Mouse (Mus musculus) thymus, postnatal 10 days (tissue): ENCODE measurements around the gene Osbp.
A peak's percentile ranks its signal among the peaks of the same experiment; 100 is the strongest.
"Not testable (repeated sequence)": the region's sequence is repeated elsewhere in the genome, so short reads cannot be mapped to it uniquely, and the experiment has no call there.

ENCODE experiments used
- DNase-seq, 2 experiments: peaks; one replicate each; pipeline ENCODE4 v3.0.0; 2021; ENCODE audit warnings: low spot score in 2 of 2

The Osbp gene

DNA sequence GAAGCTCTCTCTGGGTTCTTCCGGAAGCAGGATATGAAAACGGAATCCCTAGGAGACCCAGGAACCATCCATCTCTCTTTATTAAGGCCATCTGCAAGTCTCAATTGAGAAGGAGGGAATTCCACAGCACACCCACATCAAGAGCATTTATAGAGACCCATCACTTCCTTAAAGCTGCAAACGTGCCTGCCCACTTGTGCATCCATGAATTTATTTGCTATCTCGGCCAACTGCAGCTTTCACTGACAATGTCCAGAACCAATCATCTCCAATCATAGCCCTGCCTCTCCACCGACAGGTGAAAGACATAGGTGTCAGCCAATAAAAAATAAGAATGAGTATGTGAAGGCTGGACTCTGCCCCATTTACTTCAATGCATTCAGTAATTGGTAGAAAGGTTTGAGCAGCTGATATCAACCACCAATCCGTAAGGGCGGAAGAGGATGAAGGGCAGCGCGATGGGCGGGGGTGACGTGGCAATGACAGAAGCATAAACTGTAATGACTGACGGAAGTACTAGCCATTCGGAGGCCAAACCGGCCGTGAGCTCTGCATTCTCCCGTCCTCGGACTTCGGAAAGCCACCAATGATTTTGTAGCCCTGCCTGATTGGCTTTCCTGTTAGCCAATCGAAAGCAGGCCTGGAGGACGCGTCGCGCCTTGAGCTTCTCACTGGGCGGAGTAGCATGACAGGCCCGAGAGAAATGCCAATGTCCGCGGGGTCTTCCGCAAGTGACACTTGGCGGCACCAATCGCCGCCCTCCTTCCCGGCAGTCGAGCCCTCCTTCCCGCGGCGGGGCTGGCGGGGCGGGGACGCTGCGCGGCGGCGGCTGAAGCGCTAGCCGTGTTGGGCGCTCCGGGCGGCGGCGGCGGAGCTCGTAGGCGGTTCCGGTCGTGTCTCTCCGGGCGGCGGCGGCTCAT lies at the start of gene Osbp:
Osbp (plus strand) TSS at position 919 of the 920 bp plus-strand sequence.
- DNase-seq = peak; percentile 94 to 99

DNA sequence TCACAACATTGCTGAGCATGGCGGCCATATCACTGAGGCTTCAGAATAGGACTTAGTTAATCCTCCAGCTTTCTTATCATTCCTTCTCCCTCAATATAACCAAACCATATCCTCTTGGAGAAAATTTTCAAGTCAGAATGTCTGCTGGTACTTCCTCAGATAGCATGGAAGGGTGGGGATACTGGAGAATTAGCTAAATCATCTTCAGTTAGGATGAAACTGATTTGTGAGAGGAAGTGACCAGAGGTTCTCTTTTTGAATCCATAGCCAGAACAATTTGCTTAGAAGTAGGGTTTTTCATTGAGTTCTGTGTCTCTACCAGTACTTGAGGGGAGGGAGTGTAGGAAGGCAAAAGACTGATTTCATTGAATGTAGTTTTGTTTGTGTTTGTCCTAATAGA lies 43.7 kb upstream of the Osbp start:
- no peak for DNase-seq

DNA sequence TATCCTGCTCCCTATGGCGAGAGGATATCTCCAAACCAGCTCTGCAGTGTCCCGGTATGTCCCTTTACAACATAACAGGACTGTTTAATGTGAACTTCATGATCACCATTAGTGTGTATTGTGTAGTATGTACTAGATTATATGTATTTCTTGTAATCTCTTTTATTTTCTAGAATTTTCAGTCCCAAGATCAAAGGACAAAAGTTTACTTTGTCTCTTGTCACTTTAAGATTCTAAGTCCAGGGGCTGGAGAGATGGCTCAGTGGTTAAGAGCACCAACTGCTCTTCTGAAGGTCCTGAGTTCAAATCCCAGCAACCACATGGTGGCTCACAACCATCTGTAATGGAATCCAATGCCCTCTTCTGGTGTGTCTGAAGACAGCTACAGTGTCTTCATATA lies 43.2 kb upstream of the Osbp start:
- DNase-seq = not testable (repeated sequence)

DNA sequence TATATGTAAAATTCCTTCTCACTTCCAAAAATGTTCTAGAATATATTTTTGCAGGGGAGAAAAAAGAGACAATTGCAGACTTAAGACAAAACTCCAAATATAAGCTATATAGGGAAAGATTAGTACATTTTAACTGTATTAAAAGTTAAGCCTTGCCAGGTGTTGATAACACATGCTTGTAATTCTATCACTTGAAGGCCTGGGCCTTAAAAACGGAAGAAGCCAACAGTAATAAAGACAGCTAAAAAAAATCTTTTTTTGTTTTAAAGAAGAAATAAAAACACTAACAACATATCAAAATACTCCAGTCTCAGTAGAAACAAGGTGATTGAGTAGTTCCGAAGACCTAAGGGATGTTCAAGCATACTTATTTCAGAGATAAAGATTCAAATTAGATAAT lies 39.4 kb upstream of the Osbp start:
- DNase-seq = no peak

DNA sequence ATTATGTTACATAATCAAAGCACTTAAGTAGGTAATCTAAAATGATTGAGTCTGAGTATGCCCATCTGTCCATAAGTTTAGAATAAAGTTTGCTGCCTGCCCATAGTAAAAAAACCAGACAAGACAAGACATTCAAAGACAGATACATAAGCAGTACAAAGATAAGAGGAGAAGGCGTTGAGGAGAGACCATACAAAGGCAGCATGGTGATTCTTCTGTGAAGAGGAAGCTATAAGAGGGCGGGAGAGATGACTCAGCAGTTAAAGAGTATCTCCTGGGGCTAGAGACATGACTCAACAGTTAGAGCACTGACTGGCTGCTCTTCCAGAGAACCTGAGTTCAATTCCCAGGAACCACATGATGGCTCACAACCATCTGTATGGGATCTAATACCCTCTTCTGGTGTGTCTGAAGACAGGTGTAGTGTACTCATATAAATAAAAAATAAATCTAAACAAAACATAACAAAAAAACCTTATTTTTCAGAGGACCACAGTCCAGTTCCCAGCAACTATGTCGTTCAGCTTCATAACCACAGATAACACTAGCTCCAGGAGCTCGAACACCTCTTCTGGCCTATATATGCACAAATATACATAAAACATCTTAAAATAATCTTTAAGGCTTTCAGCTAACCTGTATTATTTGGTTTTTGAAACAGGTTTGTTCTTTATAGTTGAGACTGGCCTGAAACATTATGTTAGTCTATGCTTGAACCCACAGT lies 37.6 kb upstream of the Osbp start:
- no peak for DNase-seq

DNA sequence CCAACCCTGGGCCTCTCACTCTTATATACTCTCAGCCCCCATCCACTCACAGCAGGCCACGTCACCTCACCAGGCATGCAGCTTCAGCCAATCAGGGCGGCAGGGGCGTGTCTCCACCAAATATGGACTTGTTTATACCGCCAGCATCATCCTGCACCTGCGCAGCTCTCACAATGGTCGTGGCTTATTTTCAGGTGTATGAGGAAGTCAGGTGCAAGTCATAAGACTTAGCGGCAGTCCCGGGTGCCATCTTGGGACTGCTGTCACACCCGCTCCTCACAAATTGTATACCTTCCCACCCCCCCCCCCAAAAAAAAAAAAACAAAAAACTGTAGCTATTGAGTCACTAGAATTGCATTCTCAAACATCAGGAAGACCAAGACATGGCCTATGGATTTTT lies 19.3 kb upstream of the Osbp start:
- DNase-seq = not testable (repeated sequence)

DNA sequence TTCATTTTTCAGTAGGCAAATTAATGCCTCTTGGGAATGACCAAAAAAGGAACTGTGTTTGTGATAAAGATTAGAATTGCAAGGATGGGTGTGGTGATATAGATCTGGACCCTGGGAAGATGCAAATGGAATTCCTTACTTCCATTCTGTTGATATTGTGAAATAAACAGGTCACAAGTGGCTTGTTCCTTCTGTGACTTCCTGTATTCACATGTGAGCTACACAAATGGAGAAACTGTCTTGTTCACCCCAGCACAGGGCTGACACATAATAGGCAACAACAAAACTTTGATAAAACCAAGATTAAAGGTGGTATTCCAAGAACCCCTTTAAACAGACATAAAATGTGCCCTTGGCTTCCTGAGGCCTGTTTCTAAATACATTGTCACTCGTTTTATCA lies 15.9 kb upstream of the Osbp start:
- no peak for DNase-seq

DNA sequence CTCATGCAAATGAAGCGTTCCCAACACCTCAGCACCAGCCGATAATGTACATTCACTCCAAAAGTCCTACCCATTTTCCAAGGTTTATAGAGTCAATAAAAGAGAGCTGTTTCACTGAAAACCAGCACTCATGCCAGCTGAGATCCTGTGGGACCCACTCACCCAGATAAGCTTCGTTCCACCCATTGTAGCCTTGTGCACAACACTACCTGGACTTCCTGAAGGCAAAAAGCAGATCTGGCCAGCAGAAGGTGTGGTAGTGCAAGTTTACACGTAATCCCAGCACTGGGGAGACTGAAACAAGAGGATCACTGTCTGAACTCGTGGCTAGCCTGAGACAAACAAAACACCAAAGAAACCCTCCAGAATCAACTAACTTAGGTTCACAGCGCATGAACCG lies 15.0 kb upstream of the Osbp start:
- DNase-seq = no peak

DNA sequence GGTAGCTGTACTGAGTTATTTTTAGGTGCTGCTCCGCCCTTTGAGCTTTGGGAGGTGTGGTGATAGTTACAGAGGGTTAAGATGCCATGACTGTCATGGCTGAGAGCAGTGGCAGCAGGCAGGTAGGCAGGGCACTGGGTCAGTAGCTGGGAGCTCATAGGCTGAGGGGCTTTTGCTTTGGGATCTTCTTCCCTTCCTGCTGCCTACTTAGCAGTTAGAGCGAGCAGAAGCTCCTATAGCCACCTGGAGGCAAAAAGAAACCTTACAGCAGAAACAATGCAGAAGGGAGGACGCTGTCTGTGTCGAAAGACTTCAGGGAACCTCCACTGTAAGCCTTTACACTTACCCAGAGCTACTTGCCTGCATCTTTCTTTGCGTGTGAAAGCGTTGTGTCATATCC lies 11.5 kb upstream of the Osbp start:
- no peak for DNase-seq

DNA sequence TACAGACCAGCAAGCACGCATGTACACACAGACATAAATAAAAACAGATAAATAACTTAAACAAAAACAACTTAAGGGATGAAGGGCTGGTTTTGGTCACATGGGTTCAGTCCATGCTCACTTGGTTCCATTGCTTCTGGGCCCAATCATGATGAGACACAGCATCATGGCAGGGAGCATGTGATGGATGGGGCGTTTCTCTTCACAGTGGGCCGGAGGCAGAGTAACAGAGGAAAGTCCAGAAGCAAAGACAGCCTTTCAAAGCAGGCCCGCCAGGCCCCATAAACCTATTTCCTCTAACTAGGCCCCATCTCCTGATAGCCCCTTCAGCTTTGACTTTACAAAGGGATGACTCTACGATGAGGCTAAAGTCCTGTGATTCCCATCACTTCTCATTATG lies 9.1 kb upstream of the Osbp start:
- DNase-seq = no peak

DNA sequence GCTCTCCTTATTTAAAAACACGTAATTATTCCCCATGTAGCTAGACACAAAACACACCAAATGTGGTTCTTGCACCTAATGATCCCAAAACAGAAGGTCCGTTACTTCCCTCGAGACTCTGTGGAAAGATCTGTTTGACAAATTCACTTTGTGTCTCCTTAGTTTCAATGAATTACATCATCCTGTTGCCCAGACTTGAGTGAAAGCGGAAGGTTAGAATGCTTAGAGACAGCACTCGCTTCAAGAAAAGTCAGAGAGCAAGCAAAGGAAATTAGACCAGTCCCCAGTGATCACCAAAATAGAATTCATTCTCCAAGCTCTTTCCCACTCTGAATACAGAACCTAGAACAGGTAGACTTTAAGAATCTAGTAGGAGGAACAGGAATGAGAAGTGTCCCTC lies 8.3 kb upstream of the Osbp start:
- no peak for DNase-seq

DNA sequence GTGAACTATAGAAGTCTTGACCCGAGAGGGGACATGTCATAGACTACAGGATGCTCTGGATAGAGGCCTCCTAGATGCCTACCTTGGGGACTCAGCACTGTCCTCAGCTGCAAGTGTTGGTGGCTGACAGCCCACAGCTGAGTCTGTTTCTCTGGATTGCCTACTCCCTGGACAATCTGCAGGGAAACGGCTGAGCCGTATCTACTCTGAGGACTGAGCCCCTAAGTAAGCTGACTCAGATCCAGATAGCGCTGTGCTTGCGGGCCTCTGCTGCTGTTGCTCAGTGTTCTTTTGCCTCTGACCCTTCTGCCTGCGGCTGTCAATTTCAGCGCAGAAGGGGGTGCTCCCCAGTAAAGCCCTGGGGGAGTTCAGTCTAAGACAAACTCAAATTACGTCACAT lies 7.9 kb upstream of the Osbp start:
- no peak for DNase-seq

DNA sequence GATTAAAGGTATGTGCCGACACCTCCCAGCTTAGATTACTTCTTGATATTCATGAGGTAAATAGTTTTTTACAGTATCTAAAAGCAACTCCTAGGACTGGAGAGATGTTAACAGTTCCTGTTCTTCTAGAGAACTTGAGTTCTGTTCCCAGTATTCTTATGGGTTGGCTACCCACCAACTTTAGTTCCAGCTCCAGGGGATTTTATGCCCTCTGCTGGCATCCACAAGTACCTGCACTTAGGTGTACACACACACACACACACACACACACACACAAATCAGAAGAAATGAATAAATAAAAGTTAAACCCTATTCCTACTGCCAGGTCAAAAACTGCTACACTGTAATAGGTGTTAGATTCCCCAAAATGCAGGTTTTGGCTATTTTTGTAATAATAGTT lies 1.5 kb upstream of the Osbp start:
- DNase-seq = no peak

DNA sequence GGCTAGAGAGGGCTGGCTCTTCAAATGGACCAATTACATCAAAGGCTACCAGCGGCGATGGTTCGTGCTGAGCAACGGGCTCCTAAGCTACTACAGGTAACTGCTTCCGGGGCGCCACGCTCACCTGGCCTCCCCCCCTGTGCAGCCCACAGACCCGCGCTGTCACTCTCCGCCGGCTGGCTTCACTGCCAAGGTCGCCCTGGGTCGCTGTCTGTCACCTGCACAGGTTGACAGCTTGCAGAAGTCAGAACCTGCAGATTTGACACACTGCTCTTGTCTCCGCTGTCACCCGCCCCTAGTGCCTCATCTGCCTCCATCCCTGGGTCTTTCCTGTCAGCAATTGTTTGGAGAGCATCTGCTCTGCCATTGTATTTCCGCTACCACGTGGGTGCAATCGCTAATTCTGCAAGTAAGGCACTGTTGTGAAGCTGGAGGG lies 478 bp downstream of the Osbp start:
- DNase-seq = peak; percentile 47 to 57

DNA sequence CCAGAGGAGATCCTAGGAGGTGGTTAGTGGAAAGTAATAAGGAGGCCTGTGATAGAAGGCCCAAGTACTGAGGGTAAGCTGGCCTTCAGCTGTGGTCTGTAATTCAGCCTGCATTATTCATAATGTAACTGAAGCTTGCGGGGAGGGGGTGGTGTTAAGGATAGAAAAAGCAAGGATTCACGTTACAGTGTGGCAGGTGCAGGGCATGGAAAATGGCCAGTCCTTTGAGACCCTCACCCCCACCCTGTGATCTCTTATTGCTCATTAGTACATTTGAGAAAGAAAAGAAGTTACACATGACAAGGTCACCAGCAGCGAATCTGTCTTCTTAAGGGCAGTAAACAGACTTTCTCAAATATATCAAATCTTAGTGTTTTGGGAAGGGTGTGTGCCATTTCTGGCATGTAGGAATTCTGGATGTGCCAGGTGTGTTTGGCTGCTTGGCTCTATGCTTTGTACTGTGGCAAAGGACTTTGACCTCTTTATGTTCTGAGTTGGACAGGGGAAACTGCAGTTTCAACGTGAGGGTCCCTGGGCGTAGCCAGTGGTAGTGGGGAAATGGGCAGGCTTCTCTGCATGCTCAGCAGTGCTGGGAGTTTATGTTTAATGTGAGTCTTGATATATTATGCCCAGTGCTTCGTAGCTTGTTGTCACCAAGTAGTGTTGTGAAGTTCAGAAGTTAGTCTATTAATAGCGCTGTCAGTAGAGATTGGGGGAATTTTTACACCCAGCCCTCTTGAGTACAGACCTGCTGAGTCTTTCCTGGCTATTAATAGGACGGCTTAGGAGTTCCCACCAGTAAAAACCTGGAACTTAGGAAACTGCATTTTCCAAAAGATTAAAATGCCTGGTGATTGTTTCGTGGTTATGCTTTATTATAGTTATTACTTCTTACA lies 3.7 kb downstream of the Osbp start:
- no peak for DNase-seq

DNA sequence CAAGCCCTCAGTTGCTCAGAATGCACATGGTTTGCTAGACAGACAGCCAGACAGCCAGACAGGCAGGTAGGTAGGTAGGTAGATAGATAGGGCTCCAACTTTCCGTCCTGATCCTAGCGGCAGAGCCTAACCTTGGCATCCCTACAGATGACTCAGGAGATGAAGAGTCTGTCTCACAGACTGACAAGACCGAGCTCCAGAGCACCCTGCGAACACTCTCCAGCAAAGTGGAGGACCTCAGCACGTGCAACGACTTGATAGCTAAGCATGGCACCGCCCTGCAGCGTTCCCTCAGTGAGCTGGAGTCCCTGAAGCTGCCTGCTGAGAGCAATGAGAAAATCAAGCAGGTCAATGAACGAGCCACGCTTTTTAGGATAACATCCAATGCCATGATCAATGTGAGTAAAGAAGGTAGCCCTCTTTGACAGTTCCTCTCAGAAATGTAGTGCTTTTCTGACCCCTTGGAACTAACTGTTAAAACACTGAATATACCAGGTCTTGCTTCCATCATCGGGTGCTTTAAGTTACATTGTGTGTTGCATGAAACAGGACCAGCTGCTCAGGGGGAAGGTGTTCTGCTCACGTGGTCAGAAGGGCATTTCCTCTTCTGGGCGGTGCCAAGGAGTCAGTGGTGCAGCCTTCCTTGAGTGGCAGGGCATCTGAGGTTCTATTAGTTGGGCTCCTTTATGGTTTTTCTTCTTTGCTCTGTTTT lies 7.9 kb downstream of the Osbp start:
- DNase-seq = no peak

DNA sequence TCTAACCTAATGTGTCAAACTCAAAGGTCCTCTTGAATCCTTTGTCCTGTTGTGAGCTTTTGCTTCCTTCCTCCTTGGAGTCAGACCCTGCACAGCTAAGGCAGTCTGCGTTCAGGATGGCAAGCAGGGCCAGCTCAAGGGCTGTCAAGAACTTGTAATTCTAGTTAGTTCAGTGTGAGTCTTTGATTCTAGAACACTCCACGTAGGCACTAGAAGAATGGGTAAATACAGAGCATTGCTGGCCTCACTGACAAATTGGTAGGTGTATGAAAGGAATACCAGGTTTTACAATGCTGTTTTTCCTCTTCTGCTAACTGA lies 8.4 kb downstream of the Osbp start:
- no peak for DNase-seq

DNA sequence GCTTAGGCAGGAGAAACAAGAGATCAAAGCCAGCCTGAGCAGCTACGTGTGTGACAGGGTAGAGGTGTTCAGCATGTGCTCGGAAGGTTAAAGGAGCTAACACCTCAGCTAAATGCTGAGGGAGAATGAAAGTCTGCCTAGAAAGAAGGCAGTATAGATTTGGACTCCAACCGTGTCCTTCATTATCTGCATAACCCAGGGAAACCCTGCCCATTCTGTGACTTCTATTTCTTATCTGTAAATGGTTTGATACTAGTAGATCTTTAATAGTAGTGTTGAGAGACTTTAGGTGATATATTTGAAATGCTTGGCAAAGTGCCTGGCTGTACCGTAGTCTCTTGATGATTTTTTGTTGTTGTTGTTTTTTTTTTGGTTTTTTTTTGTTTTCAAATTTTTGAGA lies 9.9 kb downstream of the Osbp start:
- no peak for DNase-seq

DNA sequence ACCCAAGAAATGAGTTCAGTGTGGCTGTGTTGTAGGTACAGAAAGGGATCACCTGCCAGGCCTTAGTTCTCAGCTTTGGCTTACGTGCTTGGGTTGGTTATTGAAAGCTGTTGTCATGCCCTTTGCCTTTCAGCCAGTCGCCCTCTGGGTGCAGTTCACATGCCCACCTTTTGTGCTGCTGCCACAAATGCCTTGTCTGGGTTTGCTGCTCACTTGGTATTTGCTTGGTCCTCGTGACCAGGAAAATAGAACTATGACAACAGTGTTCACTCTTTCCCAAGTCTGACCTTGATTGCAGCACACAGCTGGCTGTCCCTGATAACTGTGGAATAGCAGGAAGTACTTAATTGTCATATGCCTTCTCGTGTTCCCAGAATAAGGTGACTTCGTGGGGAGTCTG lies 11.6 kb downstream of the Osbp start:
- no peak for DNase-seq

DNA sequence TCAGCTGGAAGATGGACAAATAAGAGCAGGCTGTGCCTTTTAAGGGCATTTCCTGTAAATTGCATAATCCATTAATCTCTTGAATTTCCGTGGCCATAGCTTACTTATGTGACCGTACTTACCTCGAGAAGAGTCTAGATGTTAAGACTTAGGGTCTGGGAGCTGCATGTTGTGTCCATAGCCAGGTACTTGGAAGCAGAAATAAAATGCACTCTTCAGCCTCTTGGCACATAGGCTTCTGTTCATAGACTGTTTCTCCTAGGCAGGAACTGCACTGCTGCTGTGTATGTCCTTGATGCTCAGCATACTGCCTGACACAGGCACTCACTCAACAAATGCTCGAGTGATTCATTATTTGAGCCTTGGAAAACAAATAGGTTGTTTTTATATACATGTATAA lies 14.7 kb downstream of the Osbp start:
- no peak for DNase-seq

DNA sequence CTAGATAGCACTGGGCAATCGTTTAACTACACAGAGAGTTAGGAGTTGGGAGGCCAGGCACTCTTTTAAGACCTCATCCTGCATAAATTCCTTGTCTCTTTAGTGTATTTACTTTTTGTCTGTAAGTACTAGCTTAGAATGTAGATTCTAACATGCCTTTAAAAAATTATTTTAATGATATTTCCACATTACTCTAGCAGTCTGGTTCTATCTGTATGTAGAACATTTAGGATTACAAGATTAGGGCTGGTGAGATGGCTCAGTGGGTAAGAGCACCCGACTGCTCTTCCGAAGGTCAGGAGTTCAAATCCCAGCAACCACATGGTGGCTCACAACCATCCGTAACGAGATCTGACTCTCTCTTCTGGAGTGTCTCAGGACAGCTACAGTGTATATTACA lies 18.9 kb downstream of the Osbp start:
- not testable (repeated sequence) for DNase-seq

DNA sequence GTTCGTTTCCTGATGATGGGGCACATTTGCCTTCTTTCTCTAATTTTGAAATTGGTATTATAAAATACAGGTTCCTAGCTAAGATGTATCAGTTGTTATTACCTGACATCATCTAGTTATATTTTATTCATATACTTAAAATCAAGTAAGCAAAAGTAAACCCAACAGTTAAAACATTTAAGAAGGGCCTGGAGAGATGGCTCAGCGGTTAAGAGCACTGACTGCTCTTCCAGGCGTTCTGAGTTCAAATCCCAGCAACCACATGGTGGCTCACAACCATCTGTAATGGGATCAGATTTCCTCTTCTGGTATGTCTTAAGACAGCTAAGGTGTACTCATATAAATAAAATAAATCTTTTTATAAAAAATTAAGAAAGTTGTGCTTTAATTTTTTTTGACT lies 22.1 kb downstream of the Osbp start:
- no peak for DNase-seq
